Mouse (Mus musculus) midbrain, postnatal 0 days (tissue): ENCODE results near the gene Insig2. TPM values are rescaled to one million over a fixed set of nuclear protein-coding genes. Genes with fewer than 3 reads are reported as not detected.

Source experiments
- ATAC-seq: fragments of 200-750 bp; cut with Nextera tagmentation; 2 replicates; pipeline ENCODE4 v1.8.0; 2017; ENCODE audit warnings: moderate number of reproducible peaks, mild to moderate bottlenecking, moderate TSS enrichment, moderate library complexity; ENCODE audit not compliant: low FRiP score
- DNase-seq: peaks from one replicate; pipeline ENCODE4 v3.0.0-alpha.2; 2015; ENCODE audit warnings: low spot score
- H3K27ac ChIP-seq: fragments of 300-500 bp; sonication (generic); 2 replicates; pipeline ENCODE4 v1.5.1; 2014; ENCODE audit warnings: low read depth, mild to moderate bottlenecking, low read length, mixed read lengths
- H3K27me3 ChIP-seq: fragments of 300-500 bp; sonication (generic); 2 replicates; pipeline ENCODE4 v1.6.1; 2014; ENCODE audit warnings: low read length, control low read depth, mixed read lengths; ENCODE audit not compliant: insufficient read depth
- H3K36me3 ChIP-seq: fragments of 300-500 bp; sonication (generic); 2 replicates; pipeline ENCODE4 v1.6.1; 2014; ENCODE audit warnings: low read length, control low read depth, mixed read lengths; ENCODE audit not compliant: insufficient read depth
- H3K4me1 ChIP-seq: fragments of 300-500 bp; sonication (generic); 2 replicates; pipeline ENCODE4 v1.6.1; 2014; ENCODE audit warnings: mild to moderate bottlenecking, control low read depth, antibody characterized with exemption, low read length, mixed read lengths; ENCODE audit not compliant: insufficient read depth
- H3K4me2 ChIP-seq: fragments of 300-500 bp; sonication (generic); 2 replicates; pipeline ENCODE4 v1.6.1; 2014; ENCODE audit warnings: low read depth, mild to moderate bottlenecking, low read length, mixed read lengths; ENCODE audit not compliant: poor library complexity, severe bottlenecking
- H3K4me3 ChIP-seq: fragments of 300-500 bp; sonication (generic); 2 replicates; pipeline ENCODE4 v1.5.1; 2014; ENCODE audit warnings: low read depth, mild to moderate bottlenecking, low read length, moderate library complexity
- H3K9ac ChIP-seq: fragments of 300-500 bp; sonication (generic); replicated peaks from 2 replicates; pipeline ENCODE4 v1.6.1; 2014; ENCODE audit warnings: mild to moderate bottlenecking, low read length, moderate library complexity, mixed read lengths; ENCODE audit not compliant: poor library complexity, severe bottlenecking
- H3K9me3 ChIP-seq: fragments of 300-500 bp; sonication (generic); 2 replicates; pipeline ENCODE4 v1.6.1; 2016; ENCODE audit warnings: low read length, control low read depth
- CTCF ChIP-seq: IDR thresholded peaks from 2 replicates; pipeline ENCODE4 v1.5.1; 2016; ENCODE audit warnings: antibody characterized with exemption, mild to moderate bottlenecking
- WGBS: fragments of 180-500 bp; shearing (Covaris S2); extraction: QIAGEN DNeasy Blood & Tissue Kit; methylation state at CpG from one replicate; pipeline ENCODE4 v1.1.7; 2014; 5-methylcytosine and 5-hydroxymethylcytosine counted together
- polyA plus RNA-seq: library from polyadenylated mRNA; unstranded; fragments of >200 nt; fragmentation: Nextera tagmentation; extraction: Ambion mirVana; gene quantifications from 2 replicates; pipeline ENCODE4 v1.2.1, GENCODE M21; 2015
- total RNA-seq: library from RNA; depleted of rRNA; stranded (reverse); fragments of >200 nt; gene quantifications from 2 replicates; pipeline ENCODE4 v1.2.3, GENCODE M21; 2014; rRNA removed

The Insig2 gene
- total and polyA plus RNA-seq, 2 experiments from 2014 or later = 24.3 to 35.7 TPM

DNA sequence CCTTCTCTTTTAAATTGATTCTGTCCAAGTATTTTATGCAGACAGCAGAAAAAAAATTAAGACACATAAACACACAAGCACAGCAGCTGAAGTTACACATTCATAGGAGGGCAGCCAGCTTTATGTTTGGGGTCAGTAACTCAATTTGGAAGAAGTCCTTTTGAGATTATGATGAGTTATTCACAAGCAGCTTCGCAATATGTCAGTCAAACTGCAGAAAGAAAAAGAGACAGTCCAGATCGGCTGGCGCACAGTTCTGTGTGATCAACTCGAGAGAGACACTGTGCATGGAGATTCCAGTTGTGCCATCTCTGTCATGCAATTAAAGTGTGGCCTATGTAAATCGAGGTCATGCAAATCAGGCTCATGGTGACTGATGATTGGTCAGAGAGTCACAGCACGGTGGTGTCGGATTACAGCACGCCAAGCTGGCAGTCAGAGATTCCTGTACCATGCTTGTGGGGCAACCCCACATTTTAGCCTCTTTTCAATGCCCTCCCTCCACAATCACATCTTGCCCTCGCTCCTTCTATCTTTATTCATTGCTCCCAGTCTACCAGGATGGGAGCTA is 72.1 kb downstream of the Insig2 start:
- H3K27me3 ChIP-seq = no peaks in the 10 kb centered on the region
- 59% methylated on average over 9 of the region's 9 CpGs for WGBS
- no peaks in the 10 kb centered on the region for H3K9me3 ChIP-seq
- no peaks in the 10 kb centered on the region for H3K4me1 ChIP-seq
- no peak overlapping the region for H3K9ac ChIP-seq
- no peak overlapping the region for H3K4me3 ChIP-seq
- no peak overlapping the region for H3K4me2 ChIP-seq
- DNase-seq (no peak), ATAC-seq (no peak)
- no peak overlapping the region for H3K27ac ChIP-seq
- no peaks in the 10 kb centered on the region for H3K36me3 ChIP-seq
- TF ChIP-seq CTCF = no peak

Other genes with a start within 250 kb of the Insig2 start
- 12.5 and 15.5 TPM in 2 replicates for gene Ccdc93, start 98.5 kb upstream of the Insig2 start, total RNA-seq
- gene Ccdc93, start 98.5 kb upstream of the Insig2 start, polyA plus RNA-seq = 5.8 and 7.2 TPM in 2 replicates
- 2.7 and 5.9 TPM in 2 replicates for gene Htr5b, start 195.9 kb upstream of the Insig2 start, total RNA-seq
- 3.1 and 3.8 TPM in 2 replicates for gene Htr5b, start 195.9 kb upstream of the Insig2 start, polyA plus RNA-seq
- gene Ddx18, start 235.4 kb upstream of the Insig2 start, total RNA-seq = 22.0 and 29.0 TPM in 2 replicates
- 30.4 and 31.8 TPM in 2 replicates for gene Ddx18, start 235.4 kb upstream of the Insig2 start, polyA plus RNA-seq